Mouse (Mus musculus): ENCODE results near the gene Gm3667.
A peak's percentile ranks its signal among the peaks of the same experiment; 100 is the strongest.
"Not testable (repeated sequence)": the region's sequence is repeated elsewhere in the genome, so short reads cannot be mapped to it uniquely, and the experiment has no call there.

Gm3667 gene

DNA sequence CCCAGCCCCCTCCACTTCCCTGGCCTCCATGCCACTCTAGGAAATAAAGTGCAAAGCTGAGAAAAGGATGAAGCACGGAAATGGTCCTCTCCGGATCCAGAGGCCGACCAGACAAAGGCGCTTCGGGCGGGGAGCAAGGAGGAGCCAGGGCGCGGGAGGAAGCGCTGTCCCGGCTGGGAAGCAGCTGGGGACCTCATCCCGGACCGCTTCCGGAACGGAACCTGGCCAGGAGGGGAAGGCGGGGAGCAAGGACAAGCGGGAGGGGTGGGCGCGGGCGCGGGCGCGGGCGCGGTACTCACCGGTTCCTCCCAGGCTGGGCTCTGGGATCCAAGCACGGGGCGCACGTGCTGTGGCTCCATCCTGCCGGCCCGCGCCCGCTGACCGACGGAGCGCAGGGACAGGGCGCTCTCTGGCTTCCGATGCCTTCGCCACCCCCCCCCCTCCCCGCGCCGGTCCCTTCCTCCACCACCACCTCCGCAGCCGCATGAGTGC is at the start of gene Gm3667:
Gene Gm3667, minus strand, starts transcription at position 442 of the 492 bp plus-strand sequence.
- not testable (repeated sequence) for DNase-seq (ENCODE audit: low spot score in 2 of 2)

DNA sequence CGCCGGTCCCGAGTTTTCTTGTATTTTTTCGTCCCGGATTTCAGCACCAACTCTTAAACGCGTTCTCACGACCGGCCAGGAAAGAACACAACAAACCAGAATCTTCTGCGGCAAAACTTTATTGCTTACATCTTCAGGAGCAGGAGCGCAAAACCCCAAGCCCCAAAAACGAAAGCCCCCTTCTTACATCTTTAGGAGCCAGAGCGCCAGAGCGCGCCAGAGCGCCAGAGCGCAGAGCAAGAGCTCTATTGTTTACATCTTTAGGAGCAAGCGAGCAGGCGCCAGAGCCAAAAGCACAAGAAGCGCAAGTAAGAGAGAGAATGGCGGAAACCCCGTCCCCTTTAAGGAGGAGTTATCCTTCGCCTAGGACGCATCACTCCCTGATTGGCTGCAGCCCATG is 10.1 kb upstream of the Gm3667 start:
- DNase-seq (ENCODE audit: low spot score in 2 of 2) = not testable (repeated sequence)

DNA sequence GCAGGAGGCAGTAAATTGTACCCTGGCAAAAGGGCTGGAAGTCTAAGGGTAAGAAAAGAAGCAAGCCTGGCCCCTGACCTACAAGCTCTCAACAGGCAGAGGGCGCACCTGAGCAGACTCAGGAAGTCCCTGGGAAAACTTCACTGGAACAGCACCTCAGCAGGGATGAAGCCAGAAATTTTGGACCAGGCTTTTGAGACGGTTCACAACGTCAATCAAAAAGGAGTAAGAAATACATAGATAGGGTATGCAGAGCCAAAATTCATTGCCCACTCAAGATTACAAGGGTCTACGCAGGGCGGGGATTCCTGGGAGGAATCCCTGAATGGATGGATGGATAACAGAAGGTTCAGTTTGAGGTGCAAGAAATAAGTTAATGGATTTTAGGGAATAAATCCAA is 951 bp downstream of the Gm3667 start:
- peak; percentile 39 to 61 for DNase-seq (ENCODE audit: low spot score in 2 of 2)

DNA sequence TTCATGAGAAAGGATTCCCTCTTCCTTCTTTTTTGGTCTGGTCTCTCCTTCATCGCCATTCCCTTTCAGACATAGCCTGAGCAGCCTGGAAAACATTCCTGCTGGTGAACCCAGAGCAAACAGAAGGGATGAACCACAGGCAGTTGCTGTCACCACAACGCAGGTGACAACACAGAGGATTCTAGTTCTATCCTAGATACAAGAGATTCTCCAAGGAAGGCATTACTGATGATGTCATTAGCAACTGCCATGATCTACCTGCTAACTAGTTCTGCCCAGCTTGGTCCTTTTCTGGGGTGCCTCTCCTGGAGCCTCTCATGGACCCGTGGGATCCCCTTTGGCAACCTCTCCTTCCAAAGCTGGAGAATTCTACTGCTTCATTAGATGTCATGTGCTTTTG is 49.6 kb downstream of the Gm3667 start, which contains the start of gene Gm3642:
Gene Gm3642, minus strand, starts transcription at position 101 of the 400 bp plus-strand sequence.
- DNase-seq (ENCODE audit: low spot score in 2 of 2) = not testable (repeated sequence)

DNA sequence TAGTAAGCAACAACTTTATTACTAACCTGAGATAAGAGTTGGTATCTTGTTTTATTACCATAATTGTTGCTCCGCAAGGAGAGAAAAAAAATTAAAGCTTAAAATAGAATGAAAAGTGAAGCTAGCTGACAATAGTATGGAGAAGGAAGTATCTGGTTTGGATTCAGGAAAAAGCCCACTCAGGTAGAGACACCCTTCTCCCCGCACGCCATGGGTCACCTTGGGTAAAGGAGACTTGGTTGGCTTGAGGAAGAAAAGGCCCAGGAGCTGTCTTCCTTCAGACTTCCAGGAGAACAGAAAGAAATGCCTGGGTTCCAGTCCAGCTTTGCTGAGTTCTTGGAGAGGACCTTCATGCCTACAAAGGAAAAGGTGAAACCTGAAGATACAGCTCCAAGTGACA is 66.5 kb downstream of the Gm3667 start:
- not testable (repeated sequence) for DNase-seq (ENCODE audit: low spot score in 2 of 2)
